Mouse (Mus musculus) adrenal gland, adult 18-20 months (tissue): ENCODE measurements around the gene Cmas. TPM values are rescaled to one million over a fixed set of nuclear protein-coding genes. Genes with fewer than 3 reads are reported as not detected.

Experiments used
- DNase-seq, 2 experiments: peaks; one replicate each; pipeline ENCODE4 v3.0.0; 2021 to 2022; ENCODE audit warnings: low spot score in 2 of 2
- total RNA-seq, 2 experiments: library from RNA; stranded (reverse); gene quantifications; 1 replicate in 1 of 2; 2 replicates in 1 of 2; pipeline ENCODE4 v1.2.3; 2021

Gene Cmas
- total RNA-seq, 2 experiments from 2014 or later: 27.1 to 29.9 TPM

DNA sequence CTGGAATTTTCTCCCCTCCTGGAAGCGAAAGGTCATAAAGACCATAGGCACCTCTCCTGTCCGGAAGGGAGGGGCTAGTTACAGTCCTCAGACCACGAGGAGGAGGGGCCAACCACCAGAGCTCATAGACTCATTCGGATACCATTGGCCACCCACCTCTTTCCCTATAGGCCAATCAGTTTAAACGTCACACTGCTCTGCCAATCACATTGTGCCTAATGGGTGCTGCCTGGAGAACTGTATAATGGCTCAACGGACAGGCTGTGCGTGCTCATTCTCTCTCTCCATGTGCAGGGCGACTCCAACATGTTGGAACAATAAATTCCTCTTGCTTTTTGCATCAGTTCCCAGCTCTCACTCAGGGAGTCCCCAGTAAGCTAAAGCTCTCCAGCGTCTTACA lies 5.1 kb upstream of the Cmas start:
- no peak for DNase-seq

- no peak for DNase-seq
These were observed 3.9 kb upstream of the Cmas start for GRCm38 (mm10) chr6:142752331-142753246.

DNA sequence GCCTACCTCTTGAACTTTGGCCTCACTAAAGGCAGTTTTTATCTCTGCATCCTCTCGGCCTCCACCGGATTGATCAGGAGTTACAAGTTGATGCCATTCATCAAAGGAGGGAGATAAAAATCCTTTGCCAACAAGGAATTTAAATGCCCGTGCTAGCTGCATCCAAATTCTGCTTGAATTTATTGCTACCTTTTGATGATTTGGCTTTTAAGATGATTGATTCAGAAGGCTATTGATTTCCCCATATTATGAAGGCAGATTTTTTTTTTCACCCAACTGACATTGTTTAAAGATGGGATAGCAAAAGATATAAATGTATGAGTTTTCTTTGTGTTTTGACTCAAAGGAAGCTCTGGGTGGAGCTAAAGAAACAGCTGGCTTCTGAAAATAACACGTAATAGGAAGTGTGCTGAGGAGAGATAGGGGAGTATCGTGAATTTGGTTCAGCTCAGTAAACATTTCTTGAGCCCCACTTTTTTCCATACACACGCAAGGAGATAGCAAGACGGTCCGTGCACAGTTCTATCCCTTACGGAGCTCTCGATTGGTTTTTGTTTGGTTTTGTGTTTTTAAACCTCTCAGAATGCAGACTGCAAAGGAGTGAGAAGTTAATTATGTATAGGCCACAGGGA lies 964 bp downstream of the Cmas start:
- no peak for DNase-seq

DNA sequence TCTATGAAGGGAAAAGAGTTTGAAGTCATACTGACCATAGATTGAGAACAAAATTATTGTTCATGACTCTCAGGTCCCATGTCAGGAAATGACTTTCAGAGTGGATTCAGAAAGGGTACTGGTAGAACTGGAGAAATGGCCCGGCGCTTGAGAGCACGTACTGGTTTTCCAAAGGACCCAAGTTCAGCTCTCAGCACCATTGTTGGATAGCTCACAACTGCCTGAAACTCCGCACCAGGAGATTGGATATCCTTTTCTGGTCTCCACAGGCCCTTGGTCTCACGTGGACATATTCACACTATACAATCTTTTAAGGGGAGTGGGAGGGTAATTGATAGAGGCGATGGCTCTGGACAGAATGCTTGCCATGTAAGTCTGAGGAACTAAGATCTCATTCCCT lies 1.5 kb downstream of the Cmas start:
- no peak for DNase-seq

GRCm38 (mm10) chr6:142758562-142758961 lies 2.1 kb downstream of the Cmas start:
- no peak for DNase-seq

DNA sequence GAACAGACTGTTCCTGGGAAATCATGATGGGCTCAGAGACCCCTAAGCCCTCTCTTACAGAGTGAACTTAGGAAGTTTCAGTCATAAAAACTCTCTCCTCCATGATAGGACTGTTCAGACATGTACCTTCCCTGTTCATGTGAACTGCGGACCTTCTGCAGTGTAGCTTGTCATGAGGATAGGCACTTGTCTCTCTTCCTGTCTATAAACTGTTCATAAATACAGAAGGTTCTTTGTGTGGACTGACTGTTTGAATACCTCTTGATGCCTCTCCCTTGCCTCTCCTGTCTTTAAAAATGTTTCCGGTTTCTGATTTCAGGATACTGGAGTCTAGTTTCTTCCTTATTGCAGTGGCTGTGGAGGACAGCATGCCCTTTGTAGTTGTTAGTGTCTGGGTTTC lies 3.1 kb downstream of the Cmas start:
- no peak for DNase-seq

GRCm38 (mm10) chr6:142764933-142765332 lies 8.4 kb downstream of the Cmas start:
- no peak for DNase-seq

DNA sequence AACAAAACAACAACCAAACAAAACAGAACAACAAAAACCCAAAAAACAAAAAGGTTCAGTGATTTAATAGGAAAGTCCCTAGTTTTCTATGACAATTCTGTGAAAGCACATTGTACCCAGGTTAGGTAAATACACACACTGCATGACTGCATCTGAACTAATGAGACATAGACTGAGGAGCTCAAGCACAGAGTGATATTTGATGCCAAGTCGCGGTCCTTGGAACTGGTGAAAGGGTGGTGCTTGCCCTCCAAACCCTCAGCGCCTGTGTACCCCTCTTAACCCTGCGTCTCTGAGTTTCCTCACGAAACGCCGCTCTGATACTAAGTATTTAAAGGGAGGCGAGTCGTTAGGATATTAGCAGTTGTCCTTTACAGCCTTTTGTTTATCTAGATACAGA lies 10.8 kb downstream of the Cmas start:
- no peak for DNase-seq

DNA sequence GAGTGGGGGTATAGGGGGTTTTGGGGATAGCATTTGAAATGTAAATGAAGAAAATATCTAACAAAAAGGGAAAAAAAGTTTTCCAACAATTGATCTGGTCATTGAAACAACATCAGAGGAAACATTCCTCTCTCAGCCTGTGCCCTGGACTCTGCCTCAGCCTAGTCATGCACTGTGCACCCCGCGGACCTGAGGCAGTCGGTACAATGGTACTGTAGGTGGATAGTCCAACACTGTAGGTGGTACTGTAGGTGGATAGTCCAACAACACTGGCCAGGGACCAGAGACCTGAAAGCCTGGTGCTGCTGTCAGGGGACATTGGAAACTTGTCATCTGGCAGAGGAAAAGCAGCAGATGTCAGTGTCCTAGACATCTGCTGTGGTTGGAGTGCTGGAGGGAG lies 13.4 kb downstream of the Cmas start:
- no peak for DNase-seq

- DNase-seq: no peak
These were observed 15.2 kb downstream of the Cmas start for GRCm38 (mm10) chr6:142771643-142772042.

DNA sequence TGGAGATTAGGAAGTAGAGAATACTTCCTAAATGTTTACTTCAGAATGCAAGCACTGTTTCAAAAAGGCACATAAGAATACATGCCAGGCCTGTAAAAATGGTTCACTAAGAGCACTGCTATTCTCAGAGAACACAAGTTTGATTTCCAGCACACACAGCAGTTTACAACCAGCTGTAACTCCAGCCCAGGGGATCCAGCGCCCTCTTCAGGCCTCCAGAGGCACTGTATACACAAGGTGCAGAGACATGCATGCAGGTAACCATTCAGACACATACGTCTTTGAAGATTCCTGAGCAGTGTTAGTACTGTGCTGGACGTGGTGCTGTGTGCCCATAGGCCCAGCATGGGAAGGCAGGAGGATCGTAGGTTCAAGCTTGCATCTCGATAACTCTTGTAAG lies 17.1 kb downstream of the Cmas start:
- no peak for DNase-seq

DNA sequence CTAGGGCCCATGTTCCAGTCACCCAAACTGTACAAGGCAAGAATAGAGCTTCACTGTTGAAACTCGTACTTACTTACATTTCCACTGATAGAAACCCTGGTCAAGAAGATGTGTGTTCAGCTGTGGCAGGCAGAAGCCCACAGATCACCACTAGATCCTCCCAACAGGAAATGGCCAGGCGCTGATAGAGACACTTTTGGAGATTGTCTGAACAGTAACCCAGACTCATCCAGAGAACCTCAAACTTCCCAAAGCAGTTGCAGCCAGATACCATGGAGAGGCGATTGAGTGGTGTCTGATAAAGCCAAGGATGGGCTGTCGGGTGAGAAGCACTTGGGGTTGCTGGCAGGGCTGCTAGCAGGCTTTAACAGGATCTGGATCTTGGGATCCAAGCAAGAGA lies 20.4 kb downstream of the Cmas start:
- DNase-seq: no peak

GRCm38 (mm10) chr6:142779045-142779811 lies 22.7 kb downstream of the Cmas start:
- no peak for DNase-seq

DNA sequence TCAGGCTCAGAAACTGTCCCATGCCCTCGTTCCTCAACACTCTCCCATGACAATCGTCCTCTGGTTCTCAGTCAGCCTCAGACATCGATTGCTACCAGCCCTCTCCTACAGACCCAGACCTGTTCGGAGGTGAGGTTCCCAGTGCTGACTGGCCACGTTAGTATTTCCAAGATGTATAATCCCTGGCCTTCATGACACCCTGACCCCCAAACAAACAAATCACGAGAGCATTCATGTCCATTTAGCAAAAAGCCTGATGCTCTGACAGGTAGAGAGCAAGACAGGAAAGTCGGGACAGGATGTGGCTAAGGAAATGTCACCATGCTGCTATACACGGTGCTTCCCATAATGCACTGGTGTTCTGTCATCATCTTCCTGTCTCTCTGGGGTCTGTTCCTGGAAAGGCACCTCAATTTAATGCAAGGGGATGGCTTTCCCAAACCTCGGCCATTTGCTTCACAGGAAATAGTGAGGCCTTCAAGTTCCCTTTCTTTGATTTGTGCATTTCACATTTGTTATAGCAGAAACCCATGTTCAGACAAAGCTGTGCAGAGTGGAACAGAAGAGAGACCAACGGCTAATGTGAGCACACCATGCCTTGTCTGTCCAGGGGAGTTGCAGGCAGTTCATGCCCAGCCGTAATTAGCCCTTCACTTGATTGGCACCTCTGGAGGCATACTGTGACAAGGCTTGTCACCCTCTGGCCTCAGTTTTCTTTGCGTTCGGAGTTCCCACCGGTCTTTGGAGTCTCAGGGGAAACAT lies 23.5 kb downstream of the Cmas start:
- no peak for DNase-seq

- DNase-seq: no peak
These were observed 24.1 kb downstream of the Cmas start for GRCm38 (mm10) chr6:142780574-142781033.

GRCm38 (mm10) chr6:142781286-142781685 lies 24.8 kb downstream of the Cmas start:
- DNase-seq: no peak

DNA sequence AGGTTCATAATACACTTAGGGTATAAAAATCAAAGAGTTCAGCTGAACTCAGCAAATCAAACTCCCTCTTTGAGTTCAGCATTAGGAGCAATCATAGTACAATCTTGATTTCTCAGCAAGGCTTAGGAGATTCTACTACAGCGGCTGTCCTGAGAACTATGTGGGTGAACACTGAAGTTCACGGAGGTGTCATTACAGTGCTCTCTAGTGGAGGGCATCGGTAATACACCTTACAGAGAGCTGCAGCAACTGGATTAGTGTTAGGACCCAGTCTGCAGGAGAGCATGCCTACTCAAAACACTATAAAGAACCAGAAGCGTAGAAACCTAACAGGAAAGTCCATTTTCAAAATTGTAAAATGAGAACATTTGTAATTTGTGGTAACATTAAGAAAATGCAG lies 28.9 kb downstream of the Cmas start:
- peak; percentile 32 to 34 for DNase-seq

GRCm38 (mm10) chr6:142786106-142786505 lies 29.6 kb downstream of the Cmas start:
- no peak for DNase-seq

DNA sequence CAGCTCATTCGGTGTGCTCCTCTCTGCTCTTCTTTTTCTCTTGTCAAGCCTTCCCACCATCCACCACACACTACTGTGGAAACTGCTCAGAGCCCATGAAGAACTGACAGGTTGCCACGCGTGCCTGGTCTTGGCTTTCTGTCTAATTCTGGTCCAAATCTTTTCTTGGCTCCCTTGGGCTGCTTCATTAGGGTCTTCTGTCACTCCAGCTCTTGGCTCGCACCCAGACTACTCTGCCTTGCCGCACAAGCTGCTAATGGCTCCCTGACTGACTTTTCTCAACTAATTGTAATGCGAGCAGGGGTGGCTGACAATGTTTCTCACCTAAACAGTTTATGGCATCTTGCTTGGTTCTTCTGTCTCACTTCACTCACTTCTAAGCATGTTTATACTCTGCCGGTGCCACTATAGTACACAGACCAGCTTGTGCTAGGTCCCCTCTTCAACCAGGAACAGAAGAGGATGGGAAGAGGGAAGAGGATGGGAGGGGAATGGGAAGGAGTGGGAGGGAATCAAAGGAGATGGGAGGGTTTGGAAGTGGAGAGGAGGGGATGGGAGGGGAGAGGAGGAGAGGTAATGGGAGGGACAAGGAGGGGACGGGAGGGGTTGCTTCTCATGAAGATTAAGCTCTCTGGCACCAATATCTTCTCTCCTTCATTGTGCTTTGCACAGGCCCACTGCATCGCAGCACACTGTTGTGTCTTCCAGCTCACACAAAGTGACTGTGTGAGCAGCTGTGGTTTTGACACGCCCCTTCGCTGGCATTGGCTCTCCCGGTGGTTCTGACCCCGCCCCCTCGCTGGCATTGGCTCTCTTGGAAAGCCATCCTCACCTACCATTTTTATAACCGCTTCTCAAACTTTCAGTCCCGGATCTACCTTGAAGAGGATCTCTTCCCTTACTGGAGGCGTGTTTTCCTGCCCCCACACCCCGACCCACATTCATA lies 31.8 kb downstream of the Cmas start:
- peak in 1 of 2 experiments; percentile 10 for DNase-seq

- DNase-seq: peak in 1 of 2 experiments; percentile 2
These were observed 33.2 kb downstream of the Cmas start for GRCm38 (mm10) chr6:142789736-142790135.
